Mouse (Mus musculus) frontal cortex, postnatal 25 days (tissue): ENCODE measurements around the gene Ccdc105.

Experiments
- DNase-seq, 2 experiments: peaks; one replicate each; pipeline ENCODE4 v3.0.0; 2022; ENCODE audit warnings: low spot score in 2 of 2

The Ccdc105 gene

GRCm38 (mm10) chr10:78715156-78715555 lies 37.7 kb downstream of the Ccdc105 start:
- DNase-seq: no peak

GRCm38 (mm10) chr10:78714129-78714528 lies 38.7 kb downstream of the Ccdc105 start:
- DNase-seq: no peak

- no peak for DNase-seq
These were observed 42.2 kb downstream of the Ccdc105 start for GRCm38 (mm10) chr10:78710706-78711105.

- DNase-seq: no peak
These were observed 52.0 kb downstream of the Ccdc105 start for GRCm38 (mm10) chr10:78700881-78701280.
